In the genomic region with DNA sequence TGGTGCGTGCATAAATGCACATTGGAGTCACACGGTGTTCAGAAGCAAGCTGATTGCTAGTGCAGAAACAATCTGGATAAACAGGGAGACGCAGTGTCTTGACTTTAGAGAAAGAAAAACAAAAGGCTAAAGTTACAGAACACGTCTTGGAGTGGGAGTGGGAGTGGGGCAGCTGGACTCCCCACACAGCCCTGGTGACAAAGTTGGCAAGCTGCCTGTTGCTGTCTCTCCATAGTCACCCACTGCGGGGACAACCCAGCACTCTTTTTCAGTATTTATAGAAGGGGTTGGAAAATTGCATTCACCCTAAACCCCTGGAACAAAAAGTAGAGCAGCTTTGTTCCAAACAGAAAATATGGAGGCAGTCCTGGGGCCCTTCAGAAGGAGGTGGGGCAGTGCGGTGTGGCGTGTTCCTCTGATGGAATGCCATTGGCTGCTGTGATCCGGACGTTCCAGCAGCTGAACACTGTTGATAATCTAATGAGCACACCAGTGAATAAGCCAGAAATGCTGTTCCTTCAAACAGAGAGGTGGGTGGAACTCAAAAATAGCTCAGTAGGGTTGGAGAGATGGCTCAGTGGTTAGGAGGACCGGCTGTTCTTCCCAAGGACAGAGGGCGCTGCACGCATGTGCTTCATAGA, we compare ENCODE assay signal across 9 mouse cellular contexts. TPM values are rescaled to one million over a fixed set of nuclear protein-coding genes. Genes with fewer than 3 reads are reported as not detected.
A peak's percentile ranks its signal among the peaks of the same experiment; 100 is the strongest.
DNase-seq lines count a peak whose midpoint lies in the region; ATAC-seq and TF ChIP-seq lines count a peak whose summit lies in the region.
"Had no signal": no experiment of that assay in that cellular context is flagged by ENCODE, and none has a peak within 500 bp of the region (broad histone marks: within the 10 kb centered on the region; RNA-seq: fewer than 3 reads in every experiment).

No protein-coding gene starts in this region.

- TF ChIP-seq POLR2A in bone marrow macrophage, adult 2 months (IDR thresholded peaks at IDR 0.05; ENCODE audit: borderline replicate concordance, low read depth, low read length), result no peak

- no peaks in the 10 kb centered on the region for H3K36me3 ChIP-seq in kidney, embryonic 14.5 days (ENCODE audit: control insufficient read depth, insufficient read depth, low read length)
- H3K36me3 ChIP-seq in embryonic facial prominence, embryonic 14.5 days (ENCODE audit: control insufficient read depth, insufficient read depth, low read length), result no peaks in the 10 kb centered on the region

- H3K9me3 ChIP-seq in kidney, embryonic 14.5 days (ENCODE audit: control insufficient read depth, low read length), result no peaks in the 10 kb centered on the region
- no peaks in the 10 kb centered on the region for H3K9me3 ChIP-seq in embryonic facial prominence, embryonic 14.5 days (ENCODE audit: control insufficient read depth, low read length)

- no peaks in the 10 kb centered on the region for H3K27me3 ChIP-seq in kidney, embryonic 14.5 days (ENCODE audit: control insufficient read depth, insufficient read depth, low read length)
- H3K27me3 ChIP-seq in embryonic facial prominence, embryonic 14.5 days (replicated peaks; ENCODE audit: control insufficient read depth, insufficient read depth, low read length), result peaks cover 1% of the 10 kb centered on the region; the same call in 1 of the 2 replicates

- no peak for TF ChIP-seq CTCF in bone marrow macrophage, adult 2 months (IDR thresholded peaks at IDR 0.05; ENCODE audit: low read depth, low read length)

- peak overlapping the region; percentile 38; the same call in 1 of the 2 replicates for H3K27ac ChIP-seq in kidney, embryonic 14.5 days (ENCODE audit: low read depth, low read length)
- peak overlapping the region; percentile 21 for H3K27ac ChIP-seq in bone marrow macrophage, adult 2 months (ENCODE audit: insufficient read depth, low read depth, low read length)
- H3K27ac ChIP-seq in embryonic facial prominence, embryonic 14.5 days (replicated peaks; ENCODE audit: low read depth, low read length), result no peak overlapping the region; the same call in 1 of the 2 replicates

- peak; percentile 52 for ATAC-seq in kidney, embryonic 14.5 days (ENCODE audit: low FRiP score, low TSS enrichment)
- ATAC-seq in embryonic facial prominence, embryonic 14.5 days (ENCODE audit: low read depth), result peak; percentile 65; the same call in 1 of the 2 replicates
- ATAC-seq in megakaryocyte, adult 5-6 weeks (ENCODE audit: poor library complexity, severe bottlenecking), result peak; percentile 17; the same call in 1 of the 2 replicates

- no peak overlapping the region for H3K9ac ChIP-seq in kidney, embryonic 14.5 days (ENCODE audit: low read depth, low read length)
- H3K9ac ChIP-seq in embryonic facial prominence, embryonic 14.5 days (ENCODE audit: low read depth, low read length), result no peak overlapping the region

- no peak overlapping the region for H3K4me3 ChIP-seq in kidney, embryonic 14.5 days (ENCODE audit: low read length)
- no peak overlapping the region for H3K4me3 ChIP-seq in bone marrow macrophage, adult 2 months (ENCODE audit: insufficient read depth, low read length)
- H3K4me3 ChIP-seq in embryonic facial prominence, embryonic 14.5 days (ENCODE audit: low read depth, low read length), result no peak overlapping the region

- 53% methylated on average over 12 of the region's 12 CpGs for WGBS in kidney, embryonic 14.5 days
- 66% methylated on average over 12 of the region's 12 CpGs for WGBS in embryonic facial prominence, embryonic 14.5 days

- H3K4me2 ChIP-seq in kidney, embryonic 14.5 days (replicated peaks; ENCODE audit: low read depth, low read length), result no peak overlapping the region
- no peak overlapping the region for H3K4me2 ChIP-seq in embryonic facial prominence, embryonic 14.5 days (ENCODE audit: low read depth, low read length)

- DNase-seq in kidney, adult 18-20 months, result no peak
- peak; percentile 35 for DNase-seq in embryonic facial prominence, embryonic 14.5 days (ENCODE audit: low spot score)
- DNase-seq in spleen, postnatal 36 days (ENCODE audit: low spot score in 2 of 2), result no peak
- no peak for DNase-seq in adrenal gland, adult 8-10 months
- DNase-seq: cerebellum, postnatal 25 days; thymus, postnatal 36 days had no signal

- peaks cover 3% of the 10 kb centered on the region; the same call in 1 of the 2 replicates for H3K4me1 ChIP-seq in kidney, embryonic 14.5 days (ENCODE audit: control insufficient read depth, insufficient read depth, low read length)
- H3K4me1 ChIP-seq in bone marrow macrophage, adult 2 months (ENCODE audit: control insufficient read depth, insufficient read depth, low read length), result peaks cover 26% of the 10 kb centered on the region
- no peaks in the 10 kb centered on the region for H3K4me1 ChIP-seq in embryonic facial prominence, embryonic 14.5 days (ENCODE audit: control insufficient read depth, insufficient read depth, low read length)

RNA-seq across cellular contexts. Expression of a gene that starts 17.5 kb away (rescaled TPM):
- 6.9 and 13.6 TPM in 2 replicates for polyA plus RNA-seq in kidney, embryonic 14.5 days (2014; fragmentation: Nextera tagmentation; extraction: Ambion mirVana)
- polyA plus RNA-seq in bone marrow macrophage, adult 2 months (2012; ENCODE audit: insufficient read depth, insufficient read length, missing spikeins), result 22.8 and 27.4 TPM in 2 replicates
- polyA plus RNA-seq in embryonic facial prominence, embryonic 14.5 days (2014; fragmentation: Nextera tagmentation; extraction: Ambion mirVana), result 15.7 and 16.0 TPM in 2 replicates
- 82.5 and 84.8 TPM in 2 replicates for total RNA-seq in megakaryocyte, adult 5-6 weeks (2015)
- total RNA-seq in megakaryocyte, adult 5-6 weeks (2017), result 28.7 and 42.0 TPM in 2 replicates
- total RNA-seq in adrenal gland, adult 8-10 months (2022), result 10 to 100 TPM; 15.7 to 24.0 (median 19.6) TPM

RNA-seq across cellular contexts. Expression of a gene that starts 43.9 kb away (rescaled TPM):
- 13.8 and 21.3 TPM in 2 replicates for polyA plus RNA-seq in kidney, embryonic 14.5 days (2014; fragmentation: Nextera tagmentation; extraction: Ambion mirVana)
- 5.4 and 5.8 TPM in 2 replicates for polyA plus RNA-seq in bone marrow macrophage, adult 2 months (2012; ENCODE audit: insufficient read depth, insufficient read length, missing spikeins)
- polyA plus RNA-seq in embryonic facial prominence, embryonic 14.5 days (2014; fragmentation: Nextera tagmentation; extraction: Ambion mirVana), result 26.6 and 27.1 TPM in 2 replicates
- total RNA-seq in megakaryocyte, adult 5-6 weeks (2015), result 3.5 and 4.1 TPM in 2 replicates
- 3.2 and 4.3 TPM in 2 replicates for total RNA-seq in megakaryocyte, adult 5-6 weeks (2017)
- total RNA-seq in adrenal gland, adult 8-10 months (2022), result 10 to 100 TPM; 44.0 to 57.9 (median 47.5) TPM
